Mouse (Mus musculus) brain, embryonic 18.5 days (tissue): Measurements from ENCODE around the gene Synj2.
A peak's percentile ranks its signal among the peaks of the same experiment; 100 is the strongest.

Experiments used
- DNase-seq: peaks from one replicate; pipeline ENCODE4 v3.0.0-alpha.2; 2012; ENCODE audit warnings: low read depth, low spot score

Gene Synj2

DNA sequence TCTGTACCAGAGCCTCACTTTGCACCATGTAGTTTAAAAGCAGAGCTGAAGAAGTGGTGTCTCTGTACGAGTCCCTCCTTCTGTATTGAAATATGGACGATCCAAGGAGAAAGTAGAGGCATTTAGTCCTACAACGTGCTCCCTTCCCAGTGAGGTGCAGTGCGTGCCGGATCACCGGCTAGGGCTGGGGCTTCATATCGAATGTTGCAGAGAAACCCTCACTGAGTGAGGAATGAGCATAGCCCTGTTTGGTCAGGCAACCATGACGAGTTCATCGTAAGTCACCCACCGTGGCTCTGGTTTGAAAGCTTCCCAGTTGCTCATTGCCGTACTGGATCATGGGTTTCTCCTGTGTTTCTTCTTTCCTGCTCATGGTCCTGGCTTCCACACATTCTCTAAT, 95.8 kb downstream of the Synj2 start:
- DNase-seq, result no peak

GRCm38 (mm10) chr17:6037507-6037906, 96.4 kb downstream of the Synj2 start:
- DNase-seq, result no peak

- no peak for DNase-seq
Measured at GRCm38 (mm10) chr17:6052801-6053200, 111.7 kb downstream of the Synj2 start.

- peak; percentile 24 for DNase-seq
Measured at GRCm38 (mm10) chr17:6054934-6055355, 113.9 kb downstream of the Synj2 start.

DNA sequence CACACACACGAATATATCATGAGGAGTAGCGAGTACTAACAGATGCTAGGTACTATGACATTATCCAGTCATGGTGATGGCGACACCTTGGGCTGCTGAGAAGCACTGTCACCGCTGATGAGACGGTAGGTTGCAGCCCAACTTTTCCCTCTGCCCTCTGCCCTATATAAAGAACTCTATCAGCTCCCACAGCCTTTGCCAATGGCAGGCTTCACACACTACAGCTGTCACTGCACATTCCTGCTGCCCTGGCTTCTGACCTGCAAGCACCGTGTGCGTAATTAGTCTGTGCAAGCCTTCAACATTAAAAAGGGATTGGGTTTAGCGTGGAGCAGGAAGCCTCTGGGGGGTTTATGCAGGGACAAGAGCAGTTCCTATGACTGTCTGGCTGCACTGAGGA, 121.7 kb downstream of the Synj2 start:
- DNase-seq, result no peak

DNA sequence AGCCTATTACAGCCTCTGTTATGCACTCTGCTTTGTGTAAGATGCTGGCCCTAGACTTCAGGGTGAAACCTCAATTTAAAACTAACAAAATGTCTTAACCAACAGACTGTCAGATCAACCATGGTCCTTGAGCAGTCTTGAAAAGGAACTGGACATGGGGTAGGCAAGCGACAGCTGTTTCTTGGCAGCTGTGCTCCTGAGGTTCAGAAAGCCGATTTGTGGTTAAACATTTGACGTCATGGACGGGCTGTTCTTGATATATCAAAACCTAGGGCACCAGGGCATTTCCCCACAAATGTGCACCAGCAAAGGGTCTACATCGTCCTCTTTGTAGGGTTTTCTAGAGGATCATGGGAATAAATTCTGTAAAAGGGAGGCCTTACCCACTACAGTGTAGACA, 122.5 kb downstream of the Synj2 start:
- DNase-seq, result no peak

GRCm38 (mm10) chr17:6066021-6066420, 124.9 kb downstream of the Synj2 start:
- no peak for DNase-seq

DNA sequence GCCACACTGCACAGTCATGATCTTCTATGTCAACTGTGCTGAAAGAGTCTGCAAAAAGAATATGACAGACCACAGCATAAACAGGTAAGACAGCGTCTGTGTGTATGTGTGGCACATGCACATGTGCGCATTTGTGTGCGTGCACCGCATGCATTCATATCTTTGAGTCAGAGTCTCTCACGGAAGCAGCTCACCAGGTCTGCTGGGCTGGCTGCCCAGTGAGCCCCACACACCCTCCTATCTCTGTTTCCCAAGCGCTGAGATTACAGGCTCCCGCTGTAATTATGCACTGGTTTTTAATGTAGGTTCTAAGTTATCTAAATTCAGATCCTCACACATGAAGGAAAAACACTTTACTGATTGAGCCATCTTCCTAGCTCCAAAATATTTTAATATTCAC, 126.5 kb downstream of the Synj2 start:
- DNase-seq, result no peak

GRCm38 (mm10) chr17:6069866-6070265, 128.8 kb downstream of the Synj2 start:
- no peak for DNase-seq

DNA sequence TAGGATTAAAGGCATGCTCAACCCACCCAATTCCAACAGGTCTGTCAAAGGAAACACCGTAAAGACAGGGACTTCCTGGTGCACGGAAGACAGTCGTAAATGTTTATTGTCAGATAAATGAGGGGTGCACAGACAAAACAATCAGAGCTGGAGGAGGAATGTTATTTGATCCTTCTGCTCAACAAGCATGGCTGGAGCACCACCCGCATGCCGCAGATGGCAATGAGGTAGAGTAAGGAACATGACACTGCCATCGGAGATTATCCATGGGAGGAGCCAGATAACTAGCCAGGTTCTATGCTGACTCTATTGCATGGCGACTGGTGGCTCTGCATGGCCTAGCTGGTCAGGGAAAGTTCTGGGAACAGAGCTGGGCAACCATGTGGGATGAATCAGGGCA, 132.3 kb downstream of the Synj2 start:
- no peak for DNase-seq

GRCm38 (mm10) chr17:6079287-6080122, 138.4 kb downstream of the Synj2 start, which contains the start of the genes Serac1 and Gtf2h5:
Serac1 (minus strand) TSS chr17:6079741.
Gtf2h5 (plus strand) TSS chr17:6079786.
- peak; percentile 89 for DNase-seq

DNA sequence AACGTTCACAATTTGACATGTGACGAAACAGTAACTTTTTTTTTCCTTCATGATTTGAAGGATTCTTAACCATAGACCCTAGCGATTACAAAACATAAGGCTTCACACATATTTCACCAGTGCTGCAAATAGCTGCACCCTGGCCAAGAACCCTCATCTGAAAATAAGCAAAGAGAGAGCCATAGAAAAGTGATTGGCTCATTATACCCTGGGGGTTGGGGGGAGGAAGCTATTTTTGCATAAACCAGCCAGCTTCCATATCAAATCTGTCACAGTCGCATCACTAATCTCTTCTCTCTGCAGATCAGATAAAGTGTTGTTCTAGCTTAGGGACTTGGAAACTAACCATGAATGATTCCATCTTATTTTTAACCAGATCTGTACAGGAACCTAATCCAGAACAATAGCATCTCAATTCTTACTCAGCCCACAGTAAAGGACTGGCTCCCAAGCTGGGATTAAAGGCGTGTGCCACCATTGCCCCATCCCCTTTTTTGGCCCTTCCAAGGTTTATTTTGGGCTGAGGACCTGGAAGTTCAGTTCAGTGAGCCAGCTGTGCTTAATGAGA, 142.3 kb downstream of the Synj2 start:
- no peak for DNase-seq

- no peak for DNase-seq
Measured at GRCm38 (mm10) chr17:6091604-6092003, 150.5 kb downstream of the Synj2 start.
